ENCODE assay signal across 10 mouse cellular contexts in genomic region chr11:97808621-97809234, GRCm38 (mm10). TPM values are rescaled to one million over a fixed set of nuclear protein-coding genes. Genes with fewer than 3 reads are reported as not detected.
DNase-seq lines count a peak whose midpoint lies in the region; ATAC-seq and TF ChIP-seq lines count a peak whose summit lies in the region.
"Had no signal": no experiment of that assay in that cellular context is flagged by ENCODE, and none has a peak within 500 bp of the region (broad histone marks: within the 10 kb centered on the region; RNA-seq: fewer than 3 reads in every experiment).

No protein-coding gene starts in this region.

- no peaks in the 10 kb centered on the region for H3K27me3 ChIP-seq in forebrain, embryonic 12.5 days
- H3K27me3 ChIP-seq in forebrain, embryonic 11.5 days (ENCODE audit: control insufficient read depth, insufficient read depth, low read length), result no peaks in the 10 kb centered on the region
- H3K27me3 ChIP-seq in E14TG2a.4 (ENCODE audit: insufficient read depth, low read length), result no peaks in the 10 kb centered on the region
- H3K27me3 ChIP-seq in embryonic facial prominence, embryonic 12.5 days, result no peaks in the 10 kb centered on the region
- H3K27me3 ChIP-seq in intestine, embryonic 15.5 days (replicated peaks), result no peaks in the 10 kb centered on the region
- no peaks in the 10 kb centered on the region for H3K27me3 ChIP-seq in midbrain, embryonic 15.5 days (replicated peaks)

- WGBS in forebrain, embryonic 12.5 days, result 53% methylated on average over 5 of the region's 5 CpGs
- WGBS in forebrain, embryonic 11.5 days, result 53% methylated on average over 5 of the region's 5 CpGs
- WGBS in embryonic facial prominence, embryonic 12.5 days, result 26% methylated on average over 5 of the region's 5 CpGs
- WGBS in intestine, embryonic 15.5 days, result 26% methylated on average over 5 of the region's 5 CpGs
- 49% methylated on average over 5 of the region's 5 CpGs for WGBS in midbrain, embryonic 15.5 days

- peaks cover 32% of the 10 kb centered on the region for H3K36me3 ChIP-seq in forebrain, embryonic 12.5 days (replicated peaks)
- no peaks in the 10 kb centered on the region for H3K36me3 ChIP-seq in forebrain, embryonic 11.5 days (ENCODE audit: control insufficient read depth, insufficient read depth, low read length)
- H3K36me3 ChIP-seq in E14TG2a.4 (ENCODE audit: insufficient read depth, low read length), result peaks cover 75% of the 10 kb centered on the region
- H3K36me3 ChIP-seq in embryonic facial prominence, embryonic 12.5 days, result peaks cover 26% of the 10 kb centered on the region
- peaks cover 13% of the 10 kb centered on the region; the same call in 1 of the 2 replicates for H3K36me3 ChIP-seq in intestine, embryonic 15.5 days
- peaks cover 14% of the 10 kb centered on the region for H3K36me3 ChIP-seq in midbrain, embryonic 15.5 days (replicated peaks)

- ATAC-seq in forebrain, embryonic 12.5 days (ENCODE audit: low FRiP score), result no peak
- ATAC-seq in forebrain, embryonic 11.5 days (replicated peaks; ENCODE audit: low FRiP score), result no peak
- no peak for ATAC-seq in embryonic facial prominence, embryonic 12.5 days (ENCODE audit: insufficient number of reproducible peaks, insufficient read depth, low FRiP score, low TSS enrichment)
- no peak for ATAC-seq in intestine, embryonic 15.5 days
- no peak for ATAC-seq in midbrain, embryonic 15.5 days (replicated peaks)

- H3K27ac ChIP-seq in forebrain, embryonic 12.5 days, result peak overlapping the region; percentile 51
- no peak overlapping the region for H3K27ac ChIP-seq in forebrain, embryonic 11.5 days (ENCODE audit: low read depth, low read length)
- peak overlapping the region; percentile 65 for H3K27ac ChIP-seq in embryonic facial prominence, embryonic 12.5 days
- peak overlapping the region; percentile 71 for H3K27ac ChIP-seq in intestine, embryonic 15.5 days
- H3K27ac ChIP-seq in midbrain, embryonic 15.5 days, result peak overlapping the region; percentile 20; the same call in 1 of the 2 replicates

- H3K4me3 ChIP-seq in forebrain, embryonic 12.5 days (replicated peaks), result no peak overlapping the region
- H3K4me3 ChIP-seq in forebrain, embryonic 11.5 days (ENCODE audit: low read depth, low read length), result no peak overlapping the region
- H3K4me3 ChIP-seq in E14TG2a.4 (replicated peaks; ENCODE audit: low read length), result peak overlapping the region; percentile 76
- no peak overlapping the region for H3K4me3 ChIP-seq in embryonic facial prominence, embryonic 12.5 days
- H3K4me3 ChIP-seq in intestine, embryonic 15.5 days (replicated peaks), result no peak overlapping the region
- no peak overlapping the region for H3K4me3 ChIP-seq in midbrain, embryonic 15.5 days

- DNase-seq in forebrain, embryonic 11.5 days (ENCODE audit: low spot score), result no peak
- no peak for DNase-seq in spleen, postnatal 36 days (ENCODE audit: low spot score in 2 of 2)
- no peak for DNase-seq in left cerebral cortex, adult 18-20 months (ENCODE audit: low spot score in 2 of 2)

- H3K9ac ChIP-seq in forebrain, embryonic 12.5 days, result no peak overlapping the region
- H3K9ac ChIP-seq in forebrain, embryonic 11.5 days (ENCODE audit: low read length), result no peak overlapping the region
- H3K9ac ChIP-seq in embryonic facial prominence, embryonic 12.5 days, result no peak overlapping the region
- no peak overlapping the region for H3K9ac ChIP-seq in intestine, embryonic 15.5 days
- H3K9ac ChIP-seq in midbrain, embryonic 15.5 days, result no peak overlapping the region

- no peak overlapping the region for H3K4me2 ChIP-seq in forebrain, embryonic 12.5 days
- H3K4me2 ChIP-seq in forebrain, embryonic 11.5 days (ENCODE audit: low read depth, low read length, severe bottlenecking), result no peak overlapping the region
- H3K4me2 ChIP-seq in embryonic facial prominence, embryonic 12.5 days (replicated peaks), result 0 out of 2 replicates have a peak overlapping the region, but pooled peaks have one; percentile 14
- H3K4me2 ChIP-seq in intestine, embryonic 15.5 days (replicated peaks), result peak overlapping the region; percentile 16; the same call in 1 of the 2 replicates
- no peak overlapping the region for H3K4me2 ChIP-seq in midbrain, embryonic 15.5 days

- TF ChIP-seq CTCF in E14TG2a.4 (conservative IDR thresholded peaks at IDR 0.05; ENCODE audit: low read length), result no peak

- H3K9me3 ChIP-seq in forebrain, embryonic 12.5 days, result no peaks in the 10 kb centered on the region
- H3K9me3 ChIP-seq in forebrain, embryonic 11.5 days (ENCODE audit: control insufficient read depth, low read length), result no peaks in the 10 kb centered on the region
- no peaks in the 10 kb centered on the region for H3K9me3 ChIP-seq in E14TG2a.4 (ENCODE audit: low read length)
- no peaks in the 10 kb centered on the region for H3K9me3 ChIP-seq in embryonic facial prominence, embryonic 12.5 days
- H3K9me3 ChIP-seq in intestine, embryonic 15.5 days, result no peaks in the 10 kb centered on the region
- H3K9me3 ChIP-seq in midbrain, embryonic 15.5 days, result no peaks in the 10 kb centered on the region

- peaks cover 96% of the 10 kb centered on the region for H3K4me1 ChIP-seq in forebrain, embryonic 12.5 days
- H3K4me1 ChIP-seq in forebrain, embryonic 11.5 days (replicated peaks; ENCODE audit: control insufficient read depth, insufficient read depth, low read length), result peaks cover 61% of the 10 kb centered on the region
- peaks cover 99% of the 10 kb centered on the region for H3K4me1 ChIP-seq in E14TG2a.4 (replicated peaks; ENCODE audit: low read depth, low read length)
- H3K4me1 ChIP-seq in embryonic facial prominence, embryonic 12.5 days, result peaks cover 97% of the 10 kb centered on the region
- peaks cover 95% of the 10 kb centered on the region for H3K4me1 ChIP-seq in intestine, embryonic 15.5 days (replicated peaks)
- peaks cover 94% of the 10 kb centered on the region for H3K4me1 ChIP-seq in midbrain, embryonic 15.5 days

RNA-seq across cellular contexts. Expression of gene Lasp1, which starts 9.9 kb away (rescaled TPM):
- polyA plus RNA-seq in forebrain, embryonic 12.5 days (2016; fragmentation: Nextera tagmentation; extraction: Ambion mirVana), result 103 and 109 TPM in 2 replicates
- polyA plus RNA-seq in forebrain, embryonic 11.5 days (2014; fragmentation: Nextera tagmentation; extraction: Ambion mirVana), result 77.6 and 77.8 TPM in 2 replicates
- polyA plus RNA-seq in embryonic facial prominence, embryonic 12.5 days (2016; fragmentation: Nextera tagmentation; extraction: Ambion mirVana), result 117 and 125 TPM in 2 replicates
- polyA plus RNA-seq in intestine, embryonic 15.5 days (2015; fragmentation: Nextera tagmentation; extraction: Ambion mirVana), result 123 and 126 TPM in 2 replicates
- 198 and 199 TPM in 2 replicates for polyA plus RNA-seq in midbrain, embryonic 15.5 days (2015; fragmentation: Nextera tagmentation; extraction: Ambion mirVana)
- total RNA-seq in left cerebral cortex, adult 18-20 months (2021), result 100 to 1,000 TPM; 165 to 168 TPM

RNA-seq across cellular contexts. Expression of gene Rpl23, which starts 26.5 kb away (rescaled TPM):
- 392 and 426 TPM in 2 replicates for polyA plus RNA-seq in forebrain, embryonic 12.5 days (2016; fragmentation: Nextera tagmentation; extraction: Ambion mirVana)
- 400 and 454 TPM in 2 replicates for polyA plus RNA-seq in forebrain, embryonic 11.5 days (2014; fragmentation: Nextera tagmentation; extraction: Ambion mirVana)
- polyA plus RNA-seq in embryonic facial prominence, embryonic 12.5 days (2016; fragmentation: Nextera tagmentation; extraction: Ambion mirVana), result 474 and 481 TPM in 2 replicates
- polyA plus RNA-seq in intestine, embryonic 15.5 days (2015; fragmentation: Nextera tagmentation; extraction: Ambion mirVana), result 530 and 606 TPM in 2 replicates
- polyA plus RNA-seq in midbrain, embryonic 15.5 days (2015; fragmentation: Nextera tagmentation; extraction: Ambion mirVana), result 259 and 277 TPM in 2 replicates
- 100 to 1,000 TPM; 351 to 356 TPM for total RNA-seq in left cerebral cortex, adult 18-20 months (2021)

RNA-seq across cellular contexts. Expression of gene B230217C12Rik, which starts 31.9 kb away (rescaled TPM):
- polyA plus RNA-seq in forebrain, embryonic 12.5 days (2016; fragmentation: Nextera tagmentation; extraction: Ambion mirVana), result 15.1 and 17.0 TPM in 2 replicates
- 13.3 and 17.7 TPM in 2 replicates for polyA plus RNA-seq in forebrain, embryonic 11.5 days (2014; fragmentation: Nextera tagmentation; extraction: Ambion mirVana)
- polyA plus RNA-seq in embryonic facial prominence, embryonic 12.5 days (2016; fragmentation: Nextera tagmentation; extraction: Ambion mirVana), result 11.3 and 12.4 TPM in 2 replicates
- 5.2 and 5.3 TPM in 2 replicates for polyA plus RNA-seq in intestine, embryonic 15.5 days (2015; fragmentation: Nextera tagmentation; extraction: Ambion mirVana)
- 33.3 and 33.8 TPM in 2 replicates for polyA plus RNA-seq in midbrain, embryonic 15.5 days (2015; fragmentation: Nextera tagmentation; extraction: Ambion mirVana)
- 10 to 100 TPM; 73.9 to 75.8 TPM for total RNA-seq in left cerebral cortex, adult 18-20 months (2021)
- total RNA-seq: MEL had no signal

RNA-seq across cellular contexts. Expression of gene 1700001P01Rik, which starts 33.0 kb away (rescaled TPM):
- polyA plus RNA-seq in forebrain, embryonic 12.5 days (2016; fragmentation: Nextera tagmentation; extraction: Ambion mirVana), result 0.55 and 1.0 TPM in 2 replicates
- 0.44 TPM in 1 of 2 replicates, not detected in the other for polyA plus RNA-seq in forebrain, embryonic 11.5 days (2014; fragmentation: Nextera tagmentation; extraction: Ambion mirVana)
- polyA plus RNA-seq in embryonic facial prominence, embryonic 12.5 days (2016; fragmentation: Nextera tagmentation; extraction: Ambion mirVana), result 0.39 TPM in 1 of 2 replicates, not detected in the other
- 0.24 TPM in 1 of 2 replicates, not detected in the other for polyA plus RNA-seq in intestine, embryonic 15.5 days (2015; fragmentation: Nextera tagmentation; extraction: Ambion mirVana)
- 0.50 and 1.1 TPM in 2 replicates for polyA plus RNA-seq in midbrain, embryonic 15.5 days (2015; fragmentation: Nextera tagmentation; extraction: Ambion mirVana)
- 1 to 10 TPM in 1 of 2 experiments, under 1 TPM in 1; 0.98 to 1.1 TPM for total RNA-seq in left cerebral cortex, adult 18-20 months (2021)
- total RNA-seq: hematopoietic stem cell, adult 5-6 weeks had no signal

RNA-seq across cellular contexts. Expression of gene Cwc25, which starts 42.4 kb away (rescaled TPM):
- 21.5 and 22.4 TPM in 2 replicates for polyA plus RNA-seq in forebrain, embryonic 12.5 days (2016; fragmentation: Nextera tagmentation; extraction: Ambion mirVana)
- 16.3 and 19.5 TPM in 2 replicates for polyA plus RNA-seq in forebrain, embryonic 11.5 days (2014; fragmentation: Nextera tagmentation; extraction: Ambion mirVana)
- 23.1 and 24.8 TPM in 2 replicates for polyA plus RNA-seq in embryonic facial prominence, embryonic 12.5 days (2016; fragmentation: Nextera tagmentation; extraction: Ambion mirVana)
- 13.3 and 13.4 TPM in 2 replicates for polyA plus RNA-seq in intestine, embryonic 15.5 days (2015; fragmentation: Nextera tagmentation; extraction: Ambion mirVana)
- polyA plus RNA-seq in midbrain, embryonic 15.5 days (2015; fragmentation: Nextera tagmentation; extraction: Ambion mirVana), result 16.2 and 17.6 TPM in 2 replicates
- 10 to 100 TPM; 18.7 to 19.9 TPM for total RNA-seq in left cerebral cortex, adult 18-20 months (2021)

Comparison
In these comparisons a context has a peak if more than half of its experiments do, and no peak if none do; other contexts are left out.
1. H3K4me2 ChIP-seq: peak in embryonic facial prominence, embryonic 12.5 days (single experiment) and intestine, embryonic 15.5 days (single experiment); none in forebrain, embryonic 12.5 days (single experiment), forebrain, embryonic 11.5 days (single experiment) and midbrain, embryonic 15.5 days (single experiment).